Mouse (Mus musculus) stomach, embryonic 14.5 days (tissue): ENCODE measurements at regions not wholly inside any gene's neighbourhood (a gene's known extent, or its start where the extent isn't known, plus 50 kb on each side); places are given as distances from the start of the nearest gene placed in this dataset.

Experiments used
- ATAC-seq: fragments of 200-750 bp; cut with Nextera tagmentation; 2 replicates; pipeline ENCODE4 v1.8.0; 2017; ENCODE audit warnings: low read depth, moderate TSS enrichment; ENCODE audit not compliant: insufficient number of reproducible peaks, insufficient read depth, low FRiP score
- H3K27ac ChIP-seq: fragments of 300-500 bp; sonication (generic); 2 replicates; pipeline ENCODE4 v1.5.1; 2014; ENCODE audit warnings: mild to moderate bottlenecking, low read length, moderate library complexity, mixed read lengths
- H3K27me3 ChIP-seq: fragments of 300-500 bp; sonication (generic); 2 replicates; pipeline ENCODE4 v1.6.1; 2014; ENCODE audit warnings: low read length, control low read depth, mixed read lengths; ENCODE audit not compliant: control insufficient read depth, insufficient read depth
- H3K36me3 ChIP-seq: fragments of 300-500 bp; sonication (generic); 2 replicates; pipeline ENCODE4 v1.6.1; 2014; ENCODE audit warnings: mild to moderate bottlenecking, control low read depth, low read length, moderate library complexity, mixed read lengths; ENCODE audit not compliant: control insufficient read depth, insufficient read depth
- H3K4me1 ChIP-seq: fragments of 300-500 bp; sonication (generic); 2 replicates; pipeline ENCODE4 v1.6.1; 2014; ENCODE audit warnings: low read length, control low read depth, mixed read lengths; ENCODE audit not compliant: control insufficient read depth, insufficient read depth
- H3K4me2 ChIP-seq: fragments of 300-500 bp; sonication (generic); replicated peaks from 2 replicates; pipeline ENCODE4 v1.6.1; 2014; ENCODE audit warnings: low read depth, low read length, control low read depth
- H3K4me3 ChIP-seq: fragments of 300-500 bp; sonication (generic); 2 replicates; pipeline ENCODE4 v1.5.1; 2014; ENCODE audit warnings: low read depth, low read length, control low read depth
- H3K9ac ChIP-seq: fragments of 300-500 bp; sonication (generic); replicated peaks from 2 replicates; pipeline ENCODE4 v1.6.1; 2014; ENCODE audit warnings: low read depth, mild to moderate bottlenecking, control low read depth, low read length, moderate library complexity, mixed read lengths
- H3K9me3 ChIP-seq: fragments of 300-500 bp; sonication (generic); 2 replicates; pipeline ENCODE4 v1.6.1; 2016; ENCODE audit warnings: low read depth, low read length, control low read depth; ENCODE audit not compliant: control insufficient read depth
- WGBS: fragments of 180-500 bp; shearing (Covaris S2); extraction: QIAGEN DNeasy Blood & Tissue Kit; methylation state at CpG from one replicate; pipeline ENCODE4 v1.1.7; 2014; 5-methylcytosine and 5-hydroxymethylcytosine counted together

GRCm38 (mm10) chr16:7649771-7650170, 775.2 kb downstream of the Tmem114 start:
- no peak overlapping the region for H3K27ac ChIP-seq
- no peak overlapping the region for H3K4me3 ChIP-seq
- no peaks in the 10 kb centered on the region for H3K4me1 ChIP-seq
- no peaks in the 10 kb centered on the region for H3K36me3 ChIP-seq
- H3K9ac ChIP-seq = no peak overlapping the region
- H3K9me3 ChIP-seq = no peaks in the 10 kb centered on the region
- ATAC-seq = no peak
- WGBS = 62% methylated on average over 1 of the region's 1 CpGs
- H3K27me3 ChIP-seq = no peaks in the 10 kb centered on the region
- no peak overlapping the region for H3K4me2 ChIP-seq

- Histone ChIP-seq H3K36me3 (no peaks in the 10 kb centered on the region), H3K9me3 (no peaks in the 10 kb centered on the region), H3K27me3 (no peaks in the 10 kb centered on the region), H3K4me3 (no peak overlapping the region), H3K9ac (no peak overlapping the region), H3K4me2 (no peak overlapping the region), H3K27ac (no peak overlapping the region), H3K4me1 (no peaks in the 10 kb centered on the region)
- no peak for ATAC-seq
These were observed 777.5 kb downstream of the Tmem114 start for GRCm38 (mm10) chr16:7647275-7647926.

- Histone ChIP-seq H3K4me1 (no peaks in the 10 kb centered on the region), H3K9ac (no peak overlapping the region), H3K4me3 (no peak overlapping the region), H3K36me3 (no peaks in the 10 kb centered on the region), H3K27ac (no peak overlapping the region), H3K27me3 (no peaks in the 10 kb centered on the region), H3K9me3 (no peaks in the 10 kb centered on the region), H3K4me2 (no peak overlapping the region)
- no peak for ATAC-seq
These were observed 780.6 kb downstream of the Tmem114 start for GRCm38 (mm10) chr16:7644363-7644762.

GRCm38 (mm10) chr16:7638955-7639755, 785.8 kb downstream of the Tmem114 start:
- no peak for ATAC-seq
- 65% methylated on average over 15 of the region's 15 CpGs for WGBS
- Histone ChIP-seq H3K4me2 (no peak overlapping the region), H3K27me3 (no peaks in the 10 kb centered on the region), H3K27ac (no peak overlapping the region), H3K4me3 (no peak overlapping the region), H3K9me3 (no peaks in the 10 kb centered on the region), H3K36me3 (no peaks in the 10 kb centered on the region), H3K9ac (no peak overlapping the region), H3K4me1 (no peaks in the 10 kb centered on the region)

GRCm38 (mm10) chr16:7637993-7638392, 786.9 kb downstream of the Tmem114 start:
- no peak overlapping the region for H3K9ac ChIP-seq

GRCm38 (mm10) chr16:7637121-7637700, 787.7 kb downstream of the Tmem114 start:
- H3K4me1 ChIP-seq = no peaks in the 10 kb centered on the region
- no peak overlapping the region for H3K4me3 ChIP-seq
- H3K36me3 ChIP-seq = no peaks in the 10 kb centered on the region
- WGBS = 76% methylated on average over 5 of the region's 5 CpGs
- no peaks in the 10 kb centered on the region for H3K9me3 ChIP-seq
- H3K27me3 ChIP-seq = no peaks in the 10 kb centered on the region
- no peak for ATAC-seq
- no peak overlapping the region for H3K9ac ChIP-seq
- no peak overlapping the region for H3K4me2 ChIP-seq
- H3K27ac ChIP-seq = no peak overlapping the region

More at GRCm38 (mm10) chr16:7637993-7638392, 786.9 kb downstream of the Tmem114 start:
- ATAC-seq = no peak
- Histone ChIP-seq H3K27me3 (no peaks in the 10 kb centered on the region), H3K4me1 (no peaks in the 10 kb centered on the region), H3K4me2 (no peak overlapping the region), H3K4me3 (no peak overlapping the region), H3K36me3 (no peaks in the 10 kb centered on the region), H3K27ac (no peak overlapping the region), H3K9me3 (no peaks in the 10 kb centered on the region)

- H3K4me3 ChIP-seq = no peak overlapping the region
- no peak for ATAC-seq
- 62% methylated on average over 5 of the region's 5 CpGs for WGBS
- H3K9me3 ChIP-seq = no peaks in the 10 kb centered on the region
- no peak overlapping the region for H3K9ac ChIP-seq
- no peaks in the 10 kb centered on the region for H3K27me3 ChIP-seq
- H3K27ac ChIP-seq = no peak overlapping the region
- no peaks in the 10 kb centered on the region for H3K36me3 ChIP-seq
- H3K4me1 ChIP-seq = no peaks in the 10 kb centered on the region
- H3K4me2 ChIP-seq = no peak overlapping the region
These were observed 788.6 kb downstream of the Tmem114 start for GRCm38 (mm10) chr16:7636326-7636725.

GRCm38 (mm10) chr16:7632474-7632873, 792.5 kb downstream of the Tmem114 start:
- no peak overlapping the region for H3K4me3 ChIP-seq
- H3K27me3 ChIP-seq = no peaks in the 10 kb centered on the region
- no peaks in the 10 kb centered on the region for H3K4me1 ChIP-seq
- no peak overlapping the region for H3K9ac ChIP-seq
- no peaks in the 10 kb centered on the region for H3K9me3 ChIP-seq
- H3K27ac ChIP-seq = no peak overlapping the region
- 20% methylated on average over 5 of the region's 5 CpGs for WGBS
- ATAC-seq = no peak
- no peaks in the 10 kb centered on the region for H3K36me3 ChIP-seq
- no peak overlapping the region for H3K4me2 ChIP-seq
